Mouse (Mus musculus) liver, embryonic 12.5 days (tissue): ENCODE measurements around the gene Pon2. TPM values are rescaled to one million over a fixed set of nuclear protein-coding genes. Genes with fewer than 3 reads are reported as not detected.

Experiments
- ATAC-seq: fragments of 200-750 bp; cut with Nextera tagmentation; 2 replicates; pipeline ENCODE4 v1.8.0; 2017; ENCODE audit warnings: moderate number of reproducible peaks, mild to moderate bottlenecking, moderate library complexity
- H3K27ac ChIP-seq: fragments of 300-500 bp; sonication (generic); 2 replicates; pipeline ENCODE4 v1.5.1; 2016; ENCODE audit warnings: mild to moderate bottlenecking
- H3K27me3 ChIP-seq: fragments of 300-500 bp; sonication (generic); replicated peaks from 2 replicates; pipeline ENCODE4 v1.6.1; 2016; ENCODE audit warnings: mild to moderate bottlenecking, moderate library complexity
- H3K36me3 ChIP-seq: fragments of 300-500 bp; sonication (generic); 2 replicates; pipeline ENCODE4 v1.6.1; 2016; ENCODE audit warnings: mild to moderate bottlenecking, moderate library complexity
- H3K4me1 ChIP-seq: fragments of 300-500 bp; sonication (generic); 2 replicates; pipeline ENCODE4 v1.6.1; 2016
- H3K4me2 ChIP-seq: fragments of 300-500 bp; sonication (generic); 2 replicates; pipeline ENCODE4 v1.6.1; 2016; ENCODE audit warnings: mild to moderate bottlenecking, moderate library complexity
- H3K4me3 ChIP-seq: fragments of 300-500 bp; sonication (generic); 2 replicates; pipeline ENCODE4 v1.5.1; 2016; ENCODE audit warnings: mild to moderate bottlenecking, moderate library complexity
- H3K9ac ChIP-seq: fragments of 300-500 bp; sonication (generic); 2 replicates; pipeline ENCODE4 v1.6.1; 2016; ENCODE audit warnings: mild to moderate bottlenecking, moderate library complexity
- H3K9me3 ChIP-seq: fragments of 300-500 bp; sonication (generic); replicated peaks from 2 replicates; pipeline ENCODE4 v1.6.1; 2016; ENCODE audit warnings: mild to moderate bottlenecking, moderate library complexity
- WGBS: fragments of 180-500 bp; shearing (Covaris S2); methylation state at CpG from one replicate; pipeline ENCODE4 v1.1.7; 2016; ENCODE audit not compliant: insufficient replicate concordance; 5-methylcytosine and 5-hydroxymethylcytosine counted together
- polyA plus RNA-seq: library from polyadenylated mRNA; unstranded; fragments of >200 nt; fragmentation: Nextera tagmentation; extraction: Ambion mirVana; gene quantifications from 2 replicates; pipeline ENCODE4 v1.2.1, GENCODE M21; 2016

Gene Pon2
- polyA plus RNA-seq, 1 experiment from 2014 or later, result 59.3 TPM

DNA sequence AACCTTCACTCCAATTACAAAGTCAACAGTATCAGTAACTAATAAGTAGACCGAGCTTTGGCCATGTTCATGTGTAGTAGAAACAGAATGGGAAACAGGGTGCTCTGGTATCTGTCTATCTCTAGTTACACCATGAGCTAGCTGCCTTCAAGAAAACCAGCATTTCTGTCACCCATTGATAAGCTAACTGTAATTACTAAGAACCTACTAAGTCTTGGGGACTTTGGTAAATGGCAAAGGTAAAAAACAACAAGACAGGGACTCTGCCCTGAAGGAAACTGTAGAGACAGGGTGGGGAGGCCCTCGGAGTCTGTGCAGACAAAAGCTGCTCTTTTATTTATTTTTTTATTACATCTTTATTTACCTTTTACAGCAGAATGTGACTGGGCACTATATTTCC lies 10.9 kb downstream of the Pon2 start:
- ATAC-seq, result peak; percentile 84
- Histone ChIP-seq H3K4me1 (peaks cover 77% of the 10 kb centered on the region), H3K4me3 (no peak overlapping the region), H3K27ac (peak overlapping the region; percentile 95), H3K4me2 (peak overlapping the region; percentile 50), H3K27me3 (no peaks in the 10 kb centered on the region), H3K9ac (peak overlapping the region; percentile 59), H3K9me3 (no peaks in the 10 kb centered on the region), H3K36me3 (peaks cover 71% of the 10 kb centered on the region)
- WGBS, result 22% methylated on average over 2 of the region's 2 CpGs

GRCm38 (mm10) chr6:5282418-5282817 lies 15.8 kb downstream of the Pon2 start:
- Histone ChIP-seq H3K4me3 (no peak overlapping the region), H3K27ac (0 out of 2 replicates have a peak overlapping the region, but pooled peaks have one; percentile 27), H3K4me1 (peaks cover 42% of the 10 kb centered on the region), H3K9ac (no peak overlapping the region), H3K27me3 (no peaks in the 10 kb centered on the region), H3K9me3 (no peaks in the 10 kb centered on the region), H3K4me2 (no peak overlapping the region), H3K36me3 (peaks cover 81% of the 10 kb centered on the region)
- WGBS, result 86% methylated on average over 7 of the region's 7 CpGs
- no peak for ATAC-seq

DNA sequence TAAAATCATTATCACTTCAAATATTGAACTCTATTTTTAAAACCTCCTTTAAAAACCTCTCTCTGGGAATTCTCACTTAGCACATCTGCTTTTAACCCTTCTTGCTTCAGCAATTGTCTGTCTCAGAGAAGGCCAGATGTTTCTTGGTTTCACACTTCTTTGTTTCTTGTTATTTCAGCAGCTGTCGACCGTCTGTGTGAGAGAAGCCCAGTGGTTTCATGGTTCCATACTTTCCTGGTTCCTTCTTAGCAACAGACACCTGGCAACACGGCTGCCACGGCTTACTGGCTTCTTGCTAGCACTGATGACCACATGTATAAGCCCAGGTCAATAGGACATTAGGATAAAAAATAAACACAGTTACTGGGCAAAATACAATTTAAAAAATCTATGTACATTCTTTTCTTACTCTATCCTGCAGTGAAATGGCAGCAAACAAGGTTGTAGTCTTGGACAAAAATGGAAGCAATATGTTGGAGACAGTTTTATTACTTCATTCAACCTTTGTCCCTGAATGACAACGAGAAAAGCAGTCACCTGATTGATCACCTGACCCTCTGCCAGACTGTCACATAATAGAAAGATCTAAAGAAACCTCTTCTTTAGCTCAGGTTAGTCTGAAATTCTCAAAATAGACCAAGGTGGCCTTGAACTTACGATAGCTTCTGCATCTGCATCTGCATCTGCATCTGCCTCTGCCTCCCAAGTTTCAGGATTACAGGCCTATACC lies 17.5 kb downstream of the Pon2 start:
- 81% methylated on average over 6 of the region's 6 CpGs for WGBS
- Histone ChIP-seq H3K36me3 (peaks cover 92% of the 10 kb centered on the region), H3K27ac (no peak overlapping the region), H3K9ac (no peak overlapping the region), H3K4me2 (no peak overlapping the region), H3K27me3 (no peaks in the 10 kb centered on the region), H3K4me3 (no peak overlapping the region), H3K9me3 (no peaks in the 10 kb centered on the region), H3K4me1 (peaks cover 33% of the 10 kb centered on the region)
- no peak for ATAC-seq

GRCm38 (mm10) chr6:5277972-5278371 lies 20.3 kb downstream of the Pon2 start:
- H3K9ac ChIP-seq, result no peak overlapping the region
- ATAC-seq, result no peak
- no peaks in the 10 kb centered on the region for H3K9me3 ChIP-seq
- H3K4me2 ChIP-seq, result no peak overlapping the region
- no peak overlapping the region for H3K27ac ChIP-seq
- H3K4me3 ChIP-seq, result no peak overlapping the region
- H3K27me3 ChIP-seq, result no peaks in the 10 kb centered on the region
- H3K36me3 ChIP-seq, result peaks cover 97% of the 10 kb centered on the region
- H3K4me1 ChIP-seq, result peaks cover 18% of the 10 kb centered on the region
- WGBS, result 78% methylated on average over 5 of the region's 5 CpGs

GRCm38 (mm10) chr6:5269641-5270040 lies 28.6 kb downstream of the Pon2 start:
- Histone ChIP-seq H3K36me3 (peaks cover 91% of the 10 kb centered on the region), H3K9ac (no peak overlapping the region), H3K27me3 (no peaks in the 10 kb centered on the region), H3K9me3 (no peaks in the 10 kb centered on the region), H3K4me1 (peaks cover 4% of the 10 kb centered on the region), H3K4me2 (no peak overlapping the region), H3K27ac (no peak overlapping the region), H3K4me3 (no peak overlapping the region)
- no peak for ATAC-seq
- WGBS, result 87% methylated on average over 6 of the region's 6 CpGs

DNA sequence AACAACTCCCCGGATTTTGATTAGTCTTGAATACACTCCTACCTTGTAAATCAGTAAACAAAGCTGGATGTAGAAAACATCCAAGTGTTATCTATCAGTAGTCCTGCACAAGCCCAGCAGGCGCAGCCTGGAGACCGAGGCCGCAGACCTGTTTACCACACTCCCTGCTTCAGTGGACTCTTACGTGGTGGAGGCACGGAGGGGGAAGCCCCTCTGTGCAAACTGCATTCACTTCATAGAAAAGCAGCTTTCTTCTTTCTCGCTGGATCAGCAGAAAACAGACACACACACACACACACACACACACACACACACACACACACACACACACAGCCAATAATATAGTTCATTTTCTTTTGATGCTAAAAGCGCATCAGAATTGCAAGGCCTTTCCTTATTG lies 33.5 kb downstream of the Pon2 start:
- Histone ChIP-seq H3K27me3 (no peaks in the 10 kb centered on the region), H3K4me1 (peaks cover 30% of the 10 kb centered on the region), H3K4me2 (no peak overlapping the region), H3K4me3 (no peak overlapping the region), H3K9ac (no peak overlapping the region), H3K36me3 (peaks cover 76% of the 10 kb centered on the region), H3K27ac (peak overlapping the region; percentile 71; the same call in 1 of the 2 replicates), H3K9me3 (no peaks in the 10 kb centered on the region)
- ATAC-seq, result no peak
- 85% methylated on average over 8 of the region's 8 CpGs for WGBS

- ATAC-seq, result peak; percentile 91
- peak overlapping the region; percentile 26 for H3K4me2 ChIP-seq
- no peak overlapping the region for H3K4me3 ChIP-seq
- H3K36me3 ChIP-seq, result peaks cover 64% of the 10 kb centered on the region
- peaks cover 32% of the 10 kb centered on the region for H3K4me1 ChIP-seq
- H3K9ac ChIP-seq, result 0 out of 2 replicates have a peak overlapping the region, but pooled peaks have one; percentile 9
- H3K27ac ChIP-seq, result peak overlapping the region; percentile 71
- 67% methylated on average over 8 of the region's 8 CpGs for WGBS
- H3K9me3 ChIP-seq, result no peaks in the 10 kb centered on the region
- H3K27me3 ChIP-seq, result no peaks in the 10 kb centered on the region
These were observed 34.8 kb downstream of the Pon2 start for GRCm38 (mm10) chr6:5263250-5263999.

DNA sequence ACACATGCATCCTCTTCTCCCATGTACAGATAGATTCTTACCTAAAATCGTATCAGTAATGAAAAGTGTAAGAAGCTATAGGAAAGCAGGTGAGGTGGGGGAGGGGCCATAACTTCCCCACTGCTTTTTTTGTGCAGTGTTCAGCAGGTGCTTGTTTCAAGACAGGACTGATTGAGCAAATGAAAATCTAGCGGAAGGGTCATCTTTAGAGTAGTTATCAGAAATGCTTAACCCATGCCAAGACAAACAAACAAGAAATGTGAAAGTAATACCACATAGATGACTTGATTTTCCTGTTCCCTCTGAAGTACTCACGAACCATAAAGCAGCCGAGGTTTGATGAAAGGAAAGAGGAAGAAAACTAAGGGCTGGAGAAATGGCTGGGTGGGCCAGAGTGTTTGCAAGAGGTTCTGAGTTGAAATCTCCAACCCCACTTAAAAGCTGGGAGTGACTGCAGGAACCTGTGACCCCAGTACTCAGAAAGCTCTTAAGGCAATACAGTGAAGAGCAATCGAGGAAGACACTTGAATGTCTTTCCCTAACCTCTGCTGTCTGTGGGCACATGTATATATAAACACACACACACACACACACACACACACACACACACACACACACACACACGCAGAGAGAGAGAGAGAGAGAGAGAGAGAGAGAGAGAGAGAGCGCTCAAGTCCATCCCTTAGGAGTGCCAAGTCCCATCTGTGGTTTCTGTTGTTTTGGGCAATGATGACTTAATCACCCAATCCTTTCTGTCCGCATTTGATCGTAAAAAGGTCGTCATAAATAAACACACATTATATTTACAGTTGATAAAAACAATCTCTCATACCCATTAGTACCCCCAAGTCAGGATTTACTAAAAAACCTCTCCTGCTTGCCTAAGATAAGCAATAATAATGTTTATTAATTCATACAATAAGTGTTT lies 35.7 kb downstream of the Pon2 start:
- peaks cover 55% of the 10 kb centered on the region for H3K36me3 ChIP-seq
- H3K27ac ChIP-seq, result peak overlapping the region; percentile 26
- H3K27me3 ChIP-seq, result no peaks in the 10 kb centered on the region
- H3K4me2 ChIP-seq, result no peak overlapping the region
- 70% methylated on average over 9 of the region's 10 CpGs for WGBS
- H3K9me3 ChIP-seq, result no peaks in the 10 kb centered on the region
- peaks cover 32% of the 10 kb centered on the region for H3K4me1 ChIP-seq
- no peak overlapping the region for H3K4me3 ChIP-seq
- ATAC-seq, result peak; percentile 23; the same call in 1 of the 2 replicates
- H3K9ac ChIP-seq, result no peak overlapping the region

- peak within 1 kb of the TSS; percentile 61 for H3K27ac ChIP-seq
- ATAC-seq, result peak; percentile 100
- peaks cover 25% of the 10 kb centered on the region for H3K4me1 ChIP-seq
- H3K36me3 ChIP-seq, result peaks cover 5% of the 10 kb centered on the region
- H3K27me3 ChIP-seq, result no peaks in the 10 kb centered on the region
- WGBS, result 2% methylated on average over 16 of the region's 16 CpGs
- peak within 1 kb of the TSS; percentile 88 for H3K4me2 ChIP-seq
- H3K4me3 ChIP-seq, result peak within 1 kb of the TSS; percentile 68
- no peaks in the 10 kb centered on the region for H3K9me3 ChIP-seq
- H3K9ac ChIP-seq, result peak within 1 kb of the TSS; percentile 79
These were observed 42.4 kb downstream of the Pon2 start, which contains the start of gene Pon3 for GRCm38 (mm10) chr6:5255722-5256451. Gene Pon3 (minus strand): TSS chr6:5256286.

GRCm38 (mm10) chr6:5255291-5255690 lies 43.0 kb downstream of the Pon2 start:
- H3K36me3 ChIP-seq, result peaks cover 5% of the 10 kb centered on the region
- H3K9ac ChIP-seq, result peak overlapping the region; percentile 79
- H3K27me3 ChIP-seq, result no peaks in the 10 kb centered on the region
- 29% methylated on average over 6 of the region's 6 CpGs for WGBS
- no peaks in the 10 kb centered on the region for H3K9me3 ChIP-seq
- H3K4me3 ChIP-seq, result peak overlapping the region; percentile 68
- no peak for ATAC-seq
- peak overlapping the region; percentile 88 for H3K4me2 ChIP-seq
- H3K27ac ChIP-seq, result peak overlapping the region; percentile 61
- H3K4me1 ChIP-seq, result peaks cover 25% of the 10 kb centered on the region

GRCm38 (mm10) chr6:5254869-5255268 lies 43.4 kb downstream of the Pon2 start:
- 86% methylated on average over 2 of the region's 2 CpGs for WGBS
- no peak overlapping the region for H3K27ac ChIP-seq
- no peaks in the 10 kb centered on the region for H3K27me3 ChIP-seq
- 0 out of 2 replicates have a peak overlapping the region, but pooled peaks have one; percentile 79 for H3K9ac ChIP-seq
- ATAC-seq, result no peak
- peaks cover 25% of the 10 kb centered on the region for H3K4me1 ChIP-seq
- peak overlapping the region; percentile 68 for H3K4me3 ChIP-seq
- no peaks in the 10 kb centered on the region for H3K9me3 ChIP-seq
- peaks cover 5% of the 10 kb centered on the region for H3K36me3 ChIP-seq
- peak overlapping the region; percentile 88 for H3K4me2 ChIP-seq
